Mouse (Mus musculus): ENCODE measurements around the gene Zbtb7b.

Gene Zbtb7b

GRCm38 (mm10) chr3:89418170-89418860 is 23.7 kb upstream of the Zbtb7b start, which contains the start of the genes Cks1b and Shc1:
Cks1b (minus strand) TSS chr3:89418383.
Shc1 (plus strand) TSS chr3:89418443.
- DNase-seq (ENCODE audit: low spot score in 2 of 2): peak; percentile 90 to 97

GRCm38 (mm10) chr3:89417840-89418169 is 23.2 kb upstream of the Zbtb7b start:
- DNase-seq (ENCODE audit: low spot score in 2 of 2): no peak

- DNase-seq (ENCODE audit: low spot score in 2 of 2): no peak
Measured at GRCm38 (mm10) chr3:89417131-89417530, 22.6 kb upstream of the Zbtb7b start.

- no peak for DNase-seq (ENCODE audit: low spot score in 2 of 2)
Measured at GRCm38 (mm10) chr3:89416158-89416557, 21.6 kb upstream of the Zbtb7b start.

- DNase-seq (ENCODE audit: low spot score in 2 of 2): peak; percentile 99 to 100
Measured at GRCm38 (mm10) chr3:89411490-89412393, 17.2 kb upstream of the Zbtb7b start, which contains the start of gene Flad1. Flad1 (minus strand) TSS chr3:89411870.

GRCm38 (mm10) chr3:89410864-89411263 is 16.3 kb upstream of the Zbtb7b start:
- DNase-seq (ENCODE audit: low spot score in 2 of 2): no peak

GRCm38 (mm10) chr3:89409701-89410100 is 15.1 kb upstream of the Zbtb7b start:
- no peak for DNase-seq (ENCODE audit: low spot score in 2 of 2)

- DNase-seq (ENCODE audit: low spot score in 2 of 2): no peak
Measured at GRCm38 (mm10) chr3:89408448-89408847, 13.9 kb upstream of the Zbtb7b start.

- DNase-seq (ENCODE audit: low spot score in 2 of 2): no peak
Measured at GRCm38 (mm10) chr3:89406887-89407286, 12.3 kb upstream of the Zbtb7b start.

GRCm38 (mm10) chr3:89402693-89403092 is 8.1 kb upstream of the Zbtb7b start, which contains the start of gene Lenep:
Lenep (minus strand) TSS chr3:89402793.
- DNase-seq (ENCODE audit: low spot score in 2 of 2): no peak

GRCm38 (mm10) chr3:89401329-89401728 is 6.8 kb upstream of the Zbtb7b start:
- DNase-seq (ENCODE audit: low spot score in 2 of 2): no peak

- DNase-seq (ENCODE audit: low spot score in 2 of 2): no peak
Measured at GRCm38 (mm10) chr3:89396654-89397005, 2.1 kb upstream of the Zbtb7b start.

GRCm38 (mm10) chr3:89395806-89396653 is 1.5 kb upstream of the Zbtb7b start:
- peak in 1 of 2 experiments; percentile 61 for DNase-seq (ENCODE audit: low spot score in 2 of 2)

- DNase-seq (ENCODE audit: low spot score in 2 of 2): no peak
Measured at GRCm38 (mm10) chr3:89395419-89395805, 836 bp upstream of the Zbtb7b start.

- peak in 1 of 2 experiments; percentile 63 for DNase-seq (ENCODE audit: low spot score in 2 of 2)
Measured at GRCm38 (mm10) chr3:89394894-89395256, 299 bp upstream of the Zbtb7b start.

- peak; percentile 94 to 95 for DNase-seq (ENCODE audit: low spot score in 2 of 2)
Measured at GRCm38 (mm10) chr3:89393605-89394004, 971 bp downstream of the Zbtb7b start.

GRCm38 (mm10) chr3:89392871-89393311 is 1.7 kb downstream of the Zbtb7b start:
- DNase-seq (ENCODE audit: low spot score in 2 of 2): no peak

GRCm38 (mm10) chr3:89391663-89392511 is 2.7 kb downstream of the Zbtb7b start:
- DNase-seq (ENCODE audit: low spot score in 2 of 2): no peak

GRCm38 (mm10) chr3:89390699-89391662 is 3.6 kb downstream of the Zbtb7b start:
- no peak for DNase-seq (ENCODE audit: low spot score in 2 of 2)

- DNase-seq (ENCODE audit: low spot score in 2 of 2): no peak
Measured at GRCm38 (mm10) chr3:89390111-89390515, 4.5 kb downstream of the Zbtb7b start.

All from frontal cortex, postnatal 36 days (tissue).